Mouse (Mus musculus) G1E (cell line): ENCODE results near the gene AL732309.1.

Experiments
- CTCF ChIP-seq: IDR thresholded peaks from 2 replicates; pipeline ENCODE4 v1.5.1; 2012; ENCODE audit warnings: low read depth, low read length, inconsistent platforms, mixed read lengths
- GATA1 ChIP-seq: IDR thresholded peaks from 2 replicates; pipeline ENCODE4 v1.6.1; 2012; ENCODE audit warnings: borderline replicate concordance, low read length, inconsistent platforms, mixed read lengths
- GATA2 ChIP-seq: IDR thresholded peaks from 2 replicates; pipeline ENCODE4 v1.6.1; 2012; ENCODE audit warnings: low read depth, low read length, inconsistent platforms, borderline replicate concordance
- POLR2AphosphoS5 ChIP-seq: IDR thresholded peaks from 2 replicates; pipeline ENCODE4 v1.6.1; 2012; ENCODE audit warnings: low read depth, low read length, inconsistent platforms; ENCODE audit not compliant: insufficient replicate concordance
- TAL1 ChIP-seq: conservative IDR thresholded peaks from 2 replicates; pipeline ENCODE4 v1.6.1; 2012; ENCODE audit warnings: low read depth, low read length, inconsistent platforms, mixed read lengths

DNA sequence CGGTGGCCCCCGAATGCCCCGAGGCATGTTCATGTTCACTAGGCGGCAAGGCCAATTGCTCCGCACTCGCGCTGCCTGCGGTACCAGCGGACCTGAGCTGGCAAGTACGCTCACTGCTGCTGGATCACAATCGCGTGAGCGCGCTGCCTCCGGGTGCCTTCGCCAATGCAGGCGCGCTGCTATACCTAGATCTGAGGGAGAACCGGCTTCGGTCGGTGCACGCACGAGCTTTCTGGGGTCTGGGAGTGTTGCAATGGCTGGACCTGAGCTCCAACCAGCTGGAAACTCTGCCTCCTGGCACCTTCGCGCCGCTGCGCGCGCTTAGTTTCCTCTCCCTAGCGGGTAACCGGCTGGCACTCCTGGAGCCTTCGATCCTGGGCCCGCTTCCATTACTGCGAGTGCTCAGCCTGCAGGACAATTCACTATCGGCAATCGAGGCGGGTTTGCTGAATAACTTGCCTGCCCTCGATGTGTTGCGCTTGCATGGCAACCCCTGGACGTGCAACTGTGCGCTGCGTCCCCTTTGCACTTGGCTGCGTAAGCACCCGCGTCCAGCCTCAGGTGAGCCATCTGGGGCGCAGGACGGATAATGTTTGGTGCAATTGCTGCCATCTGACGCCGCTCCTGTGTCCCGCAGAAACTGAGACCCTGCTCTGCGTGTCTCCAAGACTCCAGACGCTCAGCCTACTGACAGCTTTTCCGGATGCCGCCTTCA is 43.6 kb upstream of the AL732309.1 start:
- no peak for TF ChIP-seq CTCF
- no peak for TF ChIP-seq TAL1
- no peak for TF ChIP-seq GATA1
- TF ChIP-seq GATA2, result no peak
- no peak for TF ChIP-seq POLR2AphosphoS5
